Mouse (Mus musculus): Measurements from ENCODE around the gene Cd55b.
"Not testable (repeated sequence)": the region's sequence is repeated elsewhere in the genome, so short reads cannot be mapped to it uniquely, and the experiment has no call there.

GRCm38 (mm10) chr1:130442930-130443329 is 20.1 kb upstream of the Cd55b start:
- TF ChIP-seq POLR2A (IDR thresholded peaks at IDR 0.05; ENCODE audit: extremely low read depth, insufficient read depth, low read length); CTCF (IDR thresholded peaks at IDR 0.05; ENCODE audit: low read depth, low read length): not testable (repeated sequence)
